Mouse (Mus musculus) ES-E14 (cell line): ENCODE measurements around the gene Gm7233.
"Not testable (repeated sequence)": the region's sequence is repeated elsewhere in the genome, so short reads cannot be mapped to it uniquely, and the experiment has no call there.

Experiments used
- HCFC1 ChIP-seq: IDR thresholded peaks from 2 replicates; pipeline ENCODE4 v1.6.1; 2012; ENCODE audit warnings: low read length, inconsistent platforms, borderline replicate concordance; ENCODE audit not compliant: insufficient read depth
- ZNF384 ChIP-seq: IDR thresholded peaks from 2 replicates; pipeline ENCODE4 v1.6.1; 2012; ENCODE audit warnings: low read depth, low read length, inconsistent platforms

DNA sequence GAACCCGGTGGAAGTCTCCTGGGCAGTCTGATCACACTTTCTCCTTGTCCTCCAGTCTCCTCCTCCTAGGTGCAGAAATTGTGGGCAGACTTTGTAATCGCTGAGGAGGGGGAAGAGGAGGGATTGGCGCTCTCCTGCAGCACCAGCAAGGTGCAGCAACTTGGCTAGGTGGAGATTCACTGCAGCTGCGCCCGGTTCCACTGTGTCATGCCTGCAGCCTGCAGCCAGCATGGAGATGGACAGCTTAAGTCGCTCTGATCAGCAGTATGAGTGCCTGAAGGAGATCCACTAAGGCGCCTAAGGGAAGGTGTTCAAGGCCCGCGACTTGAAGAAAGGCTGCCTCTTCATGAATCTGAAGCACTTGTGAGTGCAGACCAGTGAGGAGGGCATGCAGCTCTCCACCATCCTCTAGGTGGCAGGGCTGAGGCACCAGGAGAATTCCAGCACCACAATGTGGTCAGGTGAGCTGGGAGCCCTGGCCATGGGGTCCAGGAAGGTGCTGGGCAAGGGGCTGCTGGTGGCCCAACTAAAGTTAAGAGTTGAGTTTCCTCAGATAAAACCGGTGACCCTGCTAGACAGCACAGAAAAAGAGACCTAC lies 11.0 kb upstream of the Gm7233 start:
- not testable (repeated sequence) for TF ChIP-seq ZNF384, HCFC1
